Mouse (Mus musculus): ENCODE results near the gene Sdsl.

Gene Sdsl

GRCm38 (mm10) chr5:120456841-120457554 is 15.6 kb downstream of the Sdsl start:
- DNase-seq (ENCODE audit: low spot score in 2 of 2), result no peak

GRCm38 (mm10) chr5:120456253-120456652 is 16.4 kb downstream of the Sdsl start:
- DNase-seq (ENCODE audit: low spot score in 2 of 2), result no peak

GRCm38 (mm10) chr5:120454756-120455337 is 17.8 kb downstream of the Sdsl start:
- no peak for DNase-seq (ENCODE audit: low spot score in 2 of 2)

- no peak for DNase-seq (ENCODE audit: low spot score in 2 of 2)
These were observed 25.3 kb downstream of the Sdsl start for GRCm38 (mm10) chr5:120447305-120447704.

- DNase-seq (ENCODE audit: low spot score in 2 of 2), result peak; percentile 56 to 79
These were observed 31.9 kb downstream of the Sdsl start for GRCm38 (mm10) chr5:120440733-120441132.

- no peak for DNase-seq (ENCODE audit: low spot score in 2 of 2)
These were observed 32.5 kb downstream of the Sdsl start for GRCm38 (mm10) chr5:120439887-120440670.

GRCm38 (mm10) chr5:120438991-120439710 is 33.5 kb downstream of the Sdsl start:
- no peak for DNase-seq (ENCODE audit: low spot score in 2 of 2)

GRCm38 (mm10) chr5:120438469-120438868 is 34.1 kb downstream of the Sdsl start:
- DNase-seq (ENCODE audit: low spot score in 2 of 2), result no peak

- no peak for DNase-seq (ENCODE audit: low spot score in 2 of 2)
These were observed 34.6 kb downstream of the Sdsl start for GRCm38 (mm10) chr5:120437986-120438385.

- no peak for DNase-seq (ENCODE audit: low spot score in 2 of 2)
These were observed 35.1 kb downstream of the Sdsl start for GRCm38 (mm10) chr5:120437539-120437938.

- no peak for DNase-seq (ENCODE audit: low spot score in 2 of 2)
These were observed 35.6 kb downstream of the Sdsl start for GRCm38 (mm10) chr5:120436885-120437495.

- DNase-seq (ENCODE audit: low spot score in 2 of 2), result no peak
These were observed 36.7 kb downstream of the Sdsl start for GRCm38 (mm10) chr5:120435731-120436501.

GRCm38 (mm10) chr5:120435006-120435681 is 37.5 kb downstream of the Sdsl start:
- no peak for DNase-seq (ENCODE audit: low spot score in 2 of 2)

- DNase-seq (ENCODE audit: low spot score in 2 of 2), result no peak
These were observed 38.3 kb downstream of the Sdsl start for GRCm38 (mm10) chr5:120434231-120434735.

GRCm38 (mm10) chr5:120433135-120433760 is 39.4 kb downstream of the Sdsl start:
- no peak for DNase-seq (ENCODE audit: low spot score in 2 of 2)

- DNase-seq (ENCODE audit: low spot score in 2 of 2), result no peak
These were observed 40.1 kb downstream of the Sdsl start for GRCm38 (mm10) chr5:120432486-120433015.

- no peak for DNase-seq (ENCODE audit: low spot score in 2 of 2)
These were observed 40.7 kb downstream of the Sdsl start, which contains the start of gene Lhx5 for GRCm38 (mm10) chr5:120431649-120432485. Gene Lhx5, plus strand, starts transcription at chr5:120431699.

GRCm38 (mm10) chr5:120431001-120431583 is 41.5 kb downstream of the Sdsl start:
- no peak for DNase-seq (ENCODE audit: low spot score in 2 of 2)

All from frontal cortex, postnatal 10 days (tissue).